Mouse (Mus musculus): Measurements from ENCODE around the gene Aagab. TPM values are rescaled to one million over a fixed set of nuclear protein-coding genes. Genes with fewer than 3 reads are reported as not detected.

The Aagab gene
- polyA plus RNA-seq, 1 experiment from 2014 or later = 26.5 TPM

DNA sequence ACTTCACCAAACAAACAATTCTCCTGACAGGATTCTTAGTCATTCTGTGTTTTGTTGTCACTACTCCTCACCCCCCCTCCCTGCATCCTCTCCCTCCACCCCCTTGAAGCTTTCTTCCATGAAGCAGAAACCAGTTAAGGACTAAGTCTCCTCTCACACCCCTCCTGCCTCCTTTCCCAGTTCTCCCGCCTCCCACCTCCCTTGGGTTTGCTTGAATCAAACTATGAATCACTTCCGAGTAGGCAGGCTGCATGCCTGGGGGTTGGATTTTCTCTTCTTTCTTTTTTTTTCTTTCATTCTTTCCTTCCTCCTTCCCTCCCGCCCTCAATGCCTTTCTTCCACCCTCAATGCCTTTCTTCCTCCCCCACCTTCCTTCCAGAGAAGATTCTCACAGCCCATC is 75.2 kb downstream of the Aagab start:
- Histone ChIP-seq H3K36me3 (ENCODE audit: control insufficient read depth, insufficient read depth) (no peaks in the 10 kb centered on the region), H3K27me3 (replicated peaks; ENCODE audit: control insufficient read depth, insufficient read depth, low read length) (no peaks in the 10 kb centered on the region), H3K4me2 (replicated peaks; ENCODE audit: low read depth) (no peak overlapping the region), H3K9ac (ENCODE audit: low read depth, low read length) (no peak overlapping the region), H3K4me3 (ENCODE audit: low read depth, low read length) (no peak overlapping the region), H3K9me3 (ENCODE audit: control insufficient read depth) (no peaks in the 10 kb centered on the region), H3K4me1 (replicated peaks; ENCODE audit: control insufficient read depth, insufficient read depth, low read length) (peaks cover 4% of the 10 kb centered on the region; the same call in 1 of the 2 replicates), H3K27ac (ENCODE audit: low read depth, low read length) (no peak overlapping the region)
- TF ChIP-seq CTCF (IDR thresholded peaks at IDR 0.05; ENCODE audit: low read depth) = no peak
- 52% methylated on average over 3 of the region's 3 CpGs for WGBS
- no peak for ATAC-seq

DNA sequence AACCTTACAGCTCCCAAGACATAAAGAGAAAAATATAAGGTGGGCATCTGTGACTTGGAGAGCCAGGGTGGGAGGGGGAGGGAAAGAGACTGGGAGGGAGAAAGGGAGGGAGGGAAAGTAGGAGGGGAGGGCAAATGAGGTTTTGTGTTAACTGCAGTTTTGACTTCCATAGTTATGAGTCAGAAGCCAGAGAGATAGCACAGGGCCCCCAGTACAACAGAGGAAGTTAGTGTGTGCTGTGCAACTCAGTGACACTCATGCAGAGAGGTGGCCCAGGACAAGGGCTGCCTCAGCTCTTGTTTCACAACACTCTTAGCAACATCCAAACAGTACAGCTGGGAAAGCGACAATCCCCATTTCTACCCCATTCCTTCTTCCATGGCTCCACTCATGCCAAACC is 75.6 kb downstream of the Aagab start:
- Histone ChIP-seq H3K4me2 (replicated peaks; ENCODE audit: low read depth) (no peak overlapping the region), H3K36me3 (ENCODE audit: control insufficient read depth, insufficient read depth) (no peaks in the 10 kb centered on the region), H3K27me3 (replicated peaks; ENCODE audit: control insufficient read depth, insufficient read depth, low read length) (no peaks in the 10 kb centered on the region), H3K27ac (ENCODE audit: low read depth, low read length) (no peak overlapping the region), H3K4me3 (ENCODE audit: low read depth, low read length) (no peak overlapping the region), H3K9me3 (ENCODE audit: control insufficient read depth) (no peaks in the 10 kb centered on the region), H3K9ac (ENCODE audit: low read depth, low read length) (no peak overlapping the region), H3K4me1 (replicated peaks; ENCODE audit: control insufficient read depth, insufficient read depth, low read length) (peaks cover 4% of the 10 kb centered on the region; the same call in 1 of the 2 replicates)
- 0 out of 2 replicates have a peak, but pooled peaks have one; percentile 26 for ATAC-seq
- TF ChIP-seq CTCF (IDR thresholded peaks at IDR 0.05; ENCODE audit: low read depth) = no peak
- WGBS = 63% methylated on average over 1 of the region's 1 CpGs

DNA sequence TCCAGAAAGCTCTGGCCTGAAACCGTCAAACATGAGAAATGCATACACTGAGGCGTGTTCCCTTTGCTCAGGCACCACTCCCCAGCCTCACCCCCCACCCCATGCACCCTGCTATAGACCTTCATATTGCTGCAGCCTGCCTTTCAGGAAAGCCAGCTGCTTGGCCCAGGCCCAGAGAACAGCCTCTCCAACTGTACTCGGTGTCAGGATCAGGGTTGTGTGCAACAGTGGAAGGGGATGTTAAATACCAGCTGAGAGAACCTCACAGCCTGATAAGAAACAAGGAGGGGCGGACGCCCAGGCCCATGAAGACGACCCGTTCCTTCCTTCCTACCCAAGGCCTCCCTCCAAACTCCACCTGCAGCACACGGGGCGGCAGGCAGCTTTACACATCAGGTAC is 79.8 kb downstream of the Aagab start:
- Histone ChIP-seq H3K4me1 (replicated peaks; ENCODE audit: control insufficient read depth, insufficient read depth, low read length) (no peaks in the 10 kb centered on the region), H3K27me3 (replicated peaks; ENCODE audit: control insufficient read depth, insufficient read depth, low read length) (no peaks in the 10 kb centered on the region), H3K9ac (ENCODE audit: low read depth, low read length) (no peak overlapping the region), H3K4me3 (ENCODE audit: low read depth, low read length) (no peak overlapping the region), H3K9me3 (ENCODE audit: control insufficient read depth) (no peaks in the 10 kb centered on the region), H3K27ac (ENCODE audit: low read depth, low read length) (no peak overlapping the region), H3K36me3 (ENCODE audit: control insufficient read depth, insufficient read depth) (no peaks in the 10 kb centered on the region; the same call in 1 of the 2 replicates), H3K4me2 (replicated peaks; ENCODE audit: low read depth) (no peak overlapping the region)
- no peak for TF ChIP-seq CTCF (IDR thresholded peaks at IDR 0.05; ENCODE audit: low read depth)
- WGBS = 52% methylated on average over 9 of the region's 9 CpGs
- ATAC-seq = no peak

DNA sequence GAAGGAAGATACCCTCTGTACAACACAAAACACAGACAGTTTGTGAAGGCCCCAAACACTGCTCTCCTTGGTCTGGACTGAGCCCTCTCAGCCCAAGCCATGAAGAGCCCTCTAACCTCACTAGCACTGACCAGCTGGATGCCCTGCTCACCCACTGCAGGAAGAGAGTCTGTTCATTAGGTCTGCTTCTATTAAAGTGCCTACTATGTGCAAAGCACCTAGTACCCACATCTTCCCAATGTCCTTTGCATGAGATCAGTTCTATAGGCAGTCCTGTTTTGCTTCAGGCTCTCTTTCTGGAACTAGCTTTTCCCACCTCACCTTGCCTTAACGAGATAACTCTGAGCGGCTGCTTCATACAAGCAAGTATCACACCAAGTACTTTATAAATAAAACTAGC is 80.5 kb downstream of the Aagab start:
- Histone ChIP-seq H3K27ac (ENCODE audit: low read depth, low read length) (no peak overlapping the region), H3K27me3 (replicated peaks; ENCODE audit: control insufficient read depth, insufficient read depth, low read length) (no peaks in the 10 kb centered on the region), H3K4me3 (ENCODE audit: low read depth, low read length) (no peak overlapping the region), H3K9ac (ENCODE audit: low read depth, low read length) (no peak overlapping the region), H3K4me1 (replicated peaks; ENCODE audit: control insufficient read depth, insufficient read depth, low read length) (no peaks in the 10 kb centered on the region), H3K36me3 (ENCODE audit: control insufficient read depth, insufficient read depth) (no peaks in the 10 kb centered on the region; the same call in 1 of the 2 replicates), H3K4me2 (replicated peaks; ENCODE audit: low read depth) (no peak overlapping the region), H3K9me3 (ENCODE audit: control insufficient read depth) (no peaks in the 10 kb centered on the region)
- TF ChIP-seq CTCF (IDR thresholded peaks at IDR 0.05; ENCODE audit: low read depth) = no peak
- 85% methylated on average over 2 of the region's 2 CpGs for WGBS
- no peak for ATAC-seq

DNA sequence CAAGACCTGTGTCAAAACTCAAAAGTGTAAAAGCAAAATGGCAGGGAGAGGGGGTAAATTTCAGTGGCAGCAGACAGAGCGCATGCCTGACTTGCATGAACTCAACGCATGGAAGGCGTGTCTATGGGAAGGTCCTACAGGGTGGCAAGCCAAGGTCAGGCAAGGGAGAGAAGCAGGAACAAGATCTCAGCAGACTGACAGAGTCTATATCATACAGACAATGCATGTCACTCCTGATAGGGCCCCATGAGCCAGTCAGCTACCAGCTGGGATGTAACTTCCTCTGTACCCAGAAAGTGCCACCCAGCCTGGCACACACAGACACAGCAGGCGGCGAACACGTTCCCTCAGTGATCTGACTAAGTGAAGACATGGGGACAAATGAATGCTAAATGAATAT is 81.8 kb downstream of the Aagab start:
- H3K4me2 ChIP-seq (replicated peaks; ENCODE audit: low read depth) = no peak overlapping the region
- no peaks in the 10 kb centered on the region for H3K9me3 ChIP-seq (ENCODE audit: control insufficient read depth)
- H3K36me3 ChIP-seq (ENCODE audit: control insufficient read depth, insufficient read depth) = no peaks in the 10 kb centered on the region; the same call in 1 of the 2 replicates
- no peak overlapping the region for H3K27ac ChIP-seq (ENCODE audit: low read depth, low read length)
- H3K9ac ChIP-seq (ENCODE audit: low read depth, low read length) = no peak overlapping the region
- ATAC-seq = no peak; the same call in 1 of the 2 replicates
- no peaks in the 10 kb centered on the region for H3K27me3 ChIP-seq (replicated peaks; ENCODE audit: control insufficient read depth, insufficient read depth, low read length)
- no peak overlapping the region for H3K4me3 ChIP-seq (ENCODE audit: low read depth, low read length)
- TF ChIP-seq CTCF (IDR thresholded peaks at IDR 0.05; ENCODE audit: low read depth) = no peak
- no peaks in the 10 kb centered on the region for H3K4me1 ChIP-seq (replicated peaks; ENCODE audit: control insufficient read depth, insufficient read depth, low read length)
- WGBS = 81% methylated on average over 6 of the region's 6 CpGs

DNA sequence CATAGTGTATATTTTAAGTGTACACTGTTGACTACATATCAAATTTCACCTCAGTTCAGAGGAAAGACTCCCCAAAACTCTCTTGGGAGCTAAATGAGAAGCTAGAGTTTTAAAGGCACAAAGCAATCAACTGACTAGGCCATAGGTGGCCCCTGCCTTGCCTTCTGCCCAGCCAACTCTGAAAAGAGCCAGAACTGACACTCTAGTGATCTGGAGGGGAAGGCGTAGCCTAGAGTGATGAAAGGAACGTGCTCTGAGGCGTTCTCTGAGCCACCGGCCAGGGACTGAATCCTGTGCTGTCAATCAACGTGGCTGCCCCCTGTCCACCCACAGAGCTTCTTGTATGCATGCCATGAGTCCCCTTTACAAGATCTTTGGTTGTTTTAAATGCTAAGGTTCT is 82.9 kb downstream of the Aagab start:
- H3K4me3 ChIP-seq (ENCODE audit: low read depth, low read length) = no peak overlapping the region
- no peaks in the 10 kb centered on the region for H3K4me1 ChIP-seq (replicated peaks; ENCODE audit: control insufficient read depth, insufficient read depth, low read length)
- H3K9me3 ChIP-seq (ENCODE audit: control insufficient read depth) = no peaks in the 10 kb centered on the region
- no peak overlapping the region for H3K4me2 ChIP-seq (replicated peaks; ENCODE audit: low read depth)
- no peak for TF ChIP-seq CTCF (IDR thresholded peaks at IDR 0.05; ENCODE audit: low read depth)
- H3K9ac ChIP-seq (ENCODE audit: low read depth, low read length) = no peak overlapping the region
- no peak for ATAC-seq
- WGBS = 89% methylated on average over 5 of the region's 5 CpGs
- H3K36me3 ChIP-seq (ENCODE audit: control insufficient read depth, insufficient read depth) = no peaks in the 10 kb centered on the region; the same call in 1 of the 2 replicates
- no peak overlapping the region for H3K27ac ChIP-seq (ENCODE audit: low read depth, low read length)
- H3K27me3 ChIP-seq (replicated peaks; ENCODE audit: control insufficient read depth, insufficient read depth, low read length) = no peaks in the 10 kb centered on the region
